Comparison of ENCODE assay signal across 10 mouse cellular contexts in the genomic region with DNA sequence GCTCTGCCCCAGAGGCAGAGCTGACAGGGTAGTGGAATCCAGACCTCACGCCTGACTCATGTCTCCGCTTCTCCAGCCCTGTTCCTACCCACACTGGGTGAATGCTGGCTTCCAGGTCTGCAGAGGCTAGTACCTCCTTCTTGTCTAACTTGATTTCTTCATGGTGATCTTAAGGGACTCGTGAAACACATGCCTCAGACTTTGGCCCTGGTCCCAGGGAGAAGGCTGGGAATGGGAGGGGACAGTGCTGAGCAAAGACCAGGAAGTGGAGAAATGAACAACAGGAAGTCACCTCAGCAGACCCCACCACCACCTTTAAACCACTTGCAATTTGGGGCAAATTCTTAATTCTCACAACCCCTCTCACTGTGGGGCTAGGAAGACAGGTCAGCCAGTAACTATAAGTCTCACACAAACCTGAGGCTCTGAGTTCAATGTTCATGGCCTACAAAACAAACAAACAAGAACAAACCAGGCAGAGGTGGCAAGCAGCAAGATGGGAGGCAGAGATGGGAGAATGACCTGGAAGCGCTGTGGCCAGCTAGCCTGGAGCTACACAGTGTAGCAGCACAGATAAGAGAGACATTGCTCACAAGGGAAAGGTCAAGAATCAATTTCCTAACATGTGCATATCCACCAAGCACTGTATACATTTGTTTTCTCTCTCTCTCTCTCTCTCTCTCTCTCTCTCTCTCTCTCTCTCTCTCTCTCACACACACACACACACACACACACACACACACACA.
DNase-seq lines count a peak whose midpoint lies in the region; ATAC-seq lines count a peak whose summit lies in the region.
"Had no signal": no experiment of that assay in that cellular context is flagged by ENCODE, and none has a peak within 500 bp of the region (broad histone marks: within the 10 kb centered on the region; RNA-seq: fewer than 3 reads in every experiment).

No protein-coding gene starts in this region.

- peak; percentile 48; the same call in 1 of the 2 replicates for ATAC-seq in limb, embryonic 15.5 days (ENCODE audit: insufficient number of reproducible peaks, low FRiP score, low TSS enrichment, low read depth)
- ATAC-seq: forebrain, embryonic 16.5 days had no signal

- intact Hi-C loops in heart, postnatal 36 days (cut with DNase I) = no loop called here

- peak; percentile 73 for DNase-seq in adrenal gland, adult 2 months
- DNase-seq in gastrocnemius, adult 18-20 months (ENCODE audit: low spot score) = peak; percentile 80
- peak; percentile 60 to 68 for DNase-seq in heart, postnatal 36 days
- no peak for DNase-seq in thymus, adult 18-20 months
- DNase-seq in embryo, embryonic 10.5 days (ENCODE audit: low spot score) = no peak
- DNase-seq in cerebellum, postnatal 10 days = no peak
- no peak for DNase-seq in cerebellum, adult 9-11 months

- peak overlapping the region; percentile 47 for H3K27ac ChIP-seq in limb, embryonic 15.5 days
- H3K27ac ChIP-seq: macrophage had no signal

- H3K36me3 ChIP-seq in limb, embryonic 15.5 days = peaks cover 26% of the 10 kb centered on the region

- H3K4me3 ChIP-seq in limb, embryonic 15.5 days = no peak overlapping the region

- H3K9ac ChIP-seq in limb, embryonic 15.5 days = no peak overlapping the region

- 60% methylated on average over 4 of the region's 4 CpGs for WGBS in limb, embryonic 15.5 days

- no peaks in the 10 kb centered on the region for H3K27me3 ChIP-seq in limb, embryonic 15.5 days

- peaks cover 9% of the 10 kb centered on the region for H3K4me1 ChIP-seq in limb, embryonic 15.5 days

- H3K9me3 ChIP-seq in limb, embryonic 15.5 days = no peaks in the 10 kb centered on the region

- H3K4me2 ChIP-seq in limb, embryonic 15.5 days = no peak overlapping the region

Comparison
In these comparisons a context has a peak if more than half of its experiments do, and no peak if none do; other contexts are left out.
1. DNase-seq: peak in adrenal gland, adult 2 months (single experiment), gastrocnemius, adult 18-20 months (single experiment) and heart, postnatal 36 days (2 of 2); none in thymus, adult 18-20 months (0 of 2), embryo, embryonic 10.5 days (single experiment), cerebellum, postnatal 10 days (0 of 2) and cerebellum, adult 9-11 months (single experiment).